Mouse (Mus musculus): ENCODE measurements around the gene Enkur.

- no peak for TF ChIP-seq POLR2A (IDR thresholded peaks at IDR 0.05; ENCODE audit: borderline replicate concordance, control insufficient read depth, low read depth, low read length)
- no peak for TF ChIP-seq CTCF (IDR thresholded peaks at IDR 0.05; ENCODE audit: control insufficient read depth, insufficient read depth, low read length)
Observed at GRCm38 (mm10) chr2:21153469-21153868, 51.7 kb downstream of the Enkur start.
